Mouse (Mus musculus): ENCODE data around the gene Iqschfp.
"Not testable (repeated sequence)": the region's sequence is repeated elsewhere in the genome, so short reads cannot be mapped to it uniquely, and the experiment has no call there.

Gene Iqschfp

GRCm38 (mm10) chr3:68071395-68072386, 179.7 kb downstream of the Iqschfp start:
- DNase-seq (ENCODE audit: inconsistent ontology term): no peak

DNA sequence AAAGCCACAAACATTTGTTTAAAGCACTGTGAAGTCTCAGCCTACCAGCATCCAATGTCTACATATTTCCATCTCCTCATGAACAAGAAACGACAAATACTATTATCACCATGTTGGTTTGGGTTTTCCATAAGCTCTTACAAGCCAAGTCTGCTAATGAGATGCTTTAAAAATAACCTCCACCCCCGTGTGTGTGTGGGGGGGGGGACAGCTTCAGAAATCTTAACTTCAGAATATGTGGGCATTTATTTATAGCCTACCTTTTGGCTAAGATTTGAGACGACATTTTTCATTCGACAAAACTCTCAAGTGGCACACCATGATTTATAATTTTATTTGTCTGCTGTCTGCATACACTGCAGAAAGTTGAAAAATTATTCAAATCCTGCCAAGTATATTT, 185.4 kb downstream of the Iqschfp start:
- no peak for DNase-seq (ENCODE audit: inconsistent ontology term)

- no peak for DNase-seq (ENCODE audit: inconsistent ontology term)
These were observed 193.0 kb downstream of the Iqschfp start for GRCm38 (mm10) chr3:68085024-68085423.

GRCm38 (mm10) chr3:68092108-68092507, 200.1 kb downstream of the Iqschfp start:
- DNase-seq (ENCODE audit: inconsistent ontology term): no peak

DNA sequence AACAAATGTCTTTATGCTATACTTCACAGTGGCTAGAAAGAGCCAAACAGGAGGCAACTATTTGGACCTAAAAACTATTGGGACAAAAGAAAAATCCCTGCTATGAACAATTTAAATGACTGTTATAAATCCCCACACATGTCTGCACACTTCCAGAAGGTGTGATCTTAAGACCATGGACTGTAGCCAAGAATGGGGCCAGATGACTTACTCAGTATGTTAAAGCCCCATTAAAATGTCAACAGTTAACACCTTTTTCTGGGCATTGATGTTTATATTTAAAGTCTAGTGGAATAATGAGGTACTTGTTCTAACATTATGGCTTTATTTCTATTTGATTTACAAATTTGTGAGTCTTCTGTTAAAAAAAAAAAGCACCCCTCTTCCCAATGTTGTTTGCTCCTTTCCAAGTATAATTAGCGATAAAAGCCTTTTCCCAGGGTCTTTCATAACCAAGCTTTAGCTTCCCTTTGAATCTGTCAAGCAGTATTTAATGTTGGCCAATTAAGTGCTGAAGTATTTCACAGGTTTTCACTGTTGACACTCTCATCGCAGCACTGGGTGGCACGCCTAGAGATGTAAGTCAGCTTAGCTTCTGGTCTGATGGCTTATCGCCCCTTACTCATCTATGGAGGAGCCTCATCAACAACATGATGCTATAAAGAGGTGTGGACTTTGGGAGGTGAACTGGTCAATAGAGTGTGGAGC, 204.8 kb downstream of the Iqschfp start:
- DNase-seq (ENCODE audit: inconsistent ontology term): no peak

GRCm38 (mm10) chr3:68099561-68099960, 207.5 kb downstream of the Iqschfp start:
- not testable (repeated sequence) for DNase-seq (ENCODE audit: inconsistent ontology term)

DNA sequence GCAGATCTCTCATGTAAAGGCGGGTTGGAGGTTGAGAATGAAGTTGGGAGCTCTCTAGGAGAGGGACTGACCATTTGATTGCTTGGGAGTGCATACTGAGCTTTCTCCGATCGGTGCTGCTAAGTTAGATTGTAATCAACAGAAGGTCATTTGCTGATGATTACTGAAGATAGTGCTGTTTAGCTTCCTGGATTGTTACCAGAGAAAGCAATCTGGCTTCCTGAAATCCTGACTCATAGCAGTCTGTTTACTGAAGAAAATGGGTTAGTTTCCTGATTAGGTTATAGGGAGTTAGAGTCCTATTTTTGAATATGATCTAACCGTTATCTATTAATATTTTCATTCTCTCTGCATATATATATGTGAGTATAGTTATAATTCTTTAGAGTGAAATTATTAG, 209.3 kb downstream of the Iqschfp start:
- no peak for DNase-seq (ENCODE audit: inconsistent ontology term)

DNA sequence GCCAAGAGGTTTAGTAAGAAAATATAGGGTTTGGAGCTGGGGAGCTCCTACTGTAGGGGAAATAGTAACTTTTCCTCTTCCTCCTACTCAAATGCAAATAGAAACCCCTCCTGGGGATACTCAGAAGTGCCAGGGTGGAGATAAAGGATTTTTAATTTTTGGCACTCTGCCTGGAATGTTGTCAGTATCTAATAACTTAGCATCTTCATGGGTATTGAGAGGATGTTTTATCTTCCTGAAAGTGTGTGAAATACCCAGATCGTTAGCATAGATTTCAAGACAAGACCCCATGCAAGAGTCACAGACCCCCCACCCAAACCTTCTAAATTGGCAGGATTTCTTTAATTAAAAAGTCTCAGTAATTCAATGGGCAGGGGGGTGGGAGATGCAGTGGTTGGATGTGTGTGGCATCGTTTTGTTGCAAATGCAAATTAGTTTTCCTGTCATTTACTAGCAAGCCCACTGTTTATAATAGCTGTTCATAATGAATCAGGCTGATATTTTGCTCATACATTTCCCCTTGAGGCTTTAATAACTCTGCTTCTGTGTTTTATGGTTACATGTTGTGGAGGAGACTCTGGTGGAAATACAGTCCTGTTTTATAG, 213.2 kb downstream of the Iqschfp start:
- no peak for DNase-seq (ENCODE audit: inconsistent ontology term)

DNA sequence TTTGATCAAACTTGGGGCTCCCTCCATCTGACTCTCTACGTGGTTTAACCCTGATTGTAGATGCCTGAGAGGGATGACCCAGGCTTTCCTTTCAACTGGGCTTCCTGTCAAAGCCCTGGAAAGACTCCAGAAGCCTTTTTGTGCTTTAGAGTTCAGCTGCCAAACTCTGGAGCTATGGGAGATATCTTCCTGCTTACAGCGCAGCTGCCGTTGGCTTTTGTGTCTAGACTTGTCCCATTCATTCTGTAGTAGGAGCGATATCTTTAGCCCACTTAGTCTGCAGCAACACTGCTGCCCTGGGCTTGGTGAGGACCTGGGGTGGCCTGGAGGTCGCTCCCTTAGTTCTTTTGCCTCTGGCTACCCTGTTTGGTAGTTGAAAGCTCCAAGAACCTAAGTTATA, 229.3 kb downstream of the Iqschfp start:
- DNase-seq (ENCODE audit: inconsistent ontology term): peak; percentile 70

DNA sequence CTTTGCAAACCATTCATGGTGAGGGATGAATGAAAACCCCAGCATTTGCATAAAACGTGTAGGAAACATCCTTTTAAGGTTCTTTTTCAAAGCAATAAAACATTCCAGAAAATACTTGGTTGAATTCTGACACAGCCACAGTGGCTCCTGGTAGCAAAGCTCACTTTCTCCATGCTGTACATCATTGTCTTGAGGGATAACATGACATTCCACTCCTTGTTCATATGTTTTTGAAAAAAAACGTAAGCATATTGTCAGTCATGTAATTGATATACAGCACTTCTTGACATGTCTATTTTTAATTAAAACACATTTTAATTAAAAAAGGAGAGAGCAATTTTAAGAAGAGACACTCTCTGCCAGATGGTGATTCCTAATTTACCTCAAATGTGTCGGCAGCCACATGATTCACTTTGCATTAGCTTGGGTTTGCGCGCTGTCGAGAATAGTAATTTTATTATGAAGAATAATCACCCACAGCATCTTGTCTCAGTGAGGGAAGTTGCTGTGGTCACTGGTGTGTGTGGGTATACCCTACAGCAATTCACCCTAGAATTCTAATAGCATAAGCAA, 234.3 kb downstream of the Iqschfp start:
- no peak for DNase-seq (ENCODE audit: inconsistent ontology term)

GRCm38 (mm10) chr3:68130386-68130785, 238.4 kb downstream of the Iqschfp start:
- DNase-seq (ENCODE audit: inconsistent ontology term): no peak

- DNase-seq (ENCODE audit: inconsistent ontology term): no peak
These were observed 247.0 kb downstream of the Iqschfp start for GRCm38 (mm10) chr3:68138833-68139627.

- DNase-seq (ENCODE audit: inconsistent ontology term): no peak
These were observed 258.7 kb downstream of the Iqschfp start for GRCm38 (mm10) chr3:68150688-68151087.

- DNase-seq (ENCODE audit: inconsistent ontology term): no peak
These were observed 268.1 kb downstream of the Iqschfp start for GRCm38 (mm10) chr3:68160175-68160574.

DNA sequence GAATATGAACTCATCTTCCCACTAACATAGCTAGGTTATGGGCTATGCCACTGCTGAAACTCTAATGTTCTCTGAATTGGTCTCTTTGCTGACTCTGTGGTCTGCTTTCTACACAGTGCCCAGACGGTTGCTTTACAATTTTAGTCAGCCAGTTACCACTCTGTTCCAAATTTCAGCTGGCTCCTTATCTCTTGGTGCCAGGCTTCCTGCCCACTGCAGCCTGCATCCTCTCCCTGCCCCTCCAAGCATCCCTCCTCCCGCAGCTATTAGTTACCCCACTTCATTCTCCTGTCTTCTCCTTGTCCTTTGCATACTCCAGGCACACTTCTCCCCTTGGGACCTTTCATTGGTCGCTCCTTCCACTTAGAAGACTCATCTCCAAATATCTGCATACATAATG, 268.7 kb downstream of the Iqschfp start:
- DNase-seq (ENCODE audit: inconsistent ontology term): no peak

- peak; percentile 71 for DNase-seq (ENCODE audit: inconsistent ontology term)
These were observed 286.2 kb downstream of the Iqschfp start for GRCm38 (mm10) chr3:68178248-68178647.

- no peak for DNase-seq (ENCODE audit: inconsistent ontology term)
These were observed 295.4 kb downstream of the Iqschfp start for GRCm38 (mm10) chr3:68187471-68187870.

DNA sequence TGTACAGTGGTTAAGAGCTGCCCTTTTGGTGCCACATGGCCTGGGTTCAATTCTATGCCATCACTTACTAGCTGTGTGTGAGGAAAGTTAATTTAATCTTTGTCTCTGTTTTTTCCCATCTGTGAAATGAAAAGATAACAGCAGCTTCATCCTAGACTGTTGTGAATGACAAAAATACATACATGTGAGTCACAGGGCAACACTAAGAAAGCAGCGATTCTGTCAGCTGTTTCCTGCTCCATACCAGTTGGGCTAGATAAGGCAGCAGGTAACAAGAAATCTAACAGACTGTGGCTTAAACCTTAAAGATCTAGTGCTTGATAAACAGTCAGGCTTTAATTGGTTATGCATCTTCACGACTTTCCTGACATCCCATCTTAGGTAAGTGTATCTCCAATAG, 297.1 kb downstream of the Iqschfp start:
- no peak for DNase-seq (ENCODE audit: inconsistent ontology term)

- DNase-seq (ENCODE audit: inconsistent ontology term): no peak
These were observed 304.9 kb downstream of the Iqschfp start for GRCm38 (mm10) chr3:68196933-68197332.

- DNase-seq (ENCODE audit: inconsistent ontology term): no peak
These were observed 309.2 kb downstream of the Iqschfp start for GRCm38 (mm10) chr3:68201214-68201613.

All from Muller cell, postnatal 12 days (primary cell).